Mouse (Mus musculus): ENCODE results near the gene Pde2a. TPM values are rescaled to one million over a fixed set of nuclear protein-coding genes. Genes with fewer than 3 reads are reported as not detected.
"Not testable (repeated sequence)": the region's sequence is repeated elsewhere in the genome, so short reads cannot be mapped to it uniquely, and the experiment has no call there.

Gene Pde2a
- total RNA-seq, 2 experiments from 2014 or later, result 72.2 to 78.0 TPM

DNA sequence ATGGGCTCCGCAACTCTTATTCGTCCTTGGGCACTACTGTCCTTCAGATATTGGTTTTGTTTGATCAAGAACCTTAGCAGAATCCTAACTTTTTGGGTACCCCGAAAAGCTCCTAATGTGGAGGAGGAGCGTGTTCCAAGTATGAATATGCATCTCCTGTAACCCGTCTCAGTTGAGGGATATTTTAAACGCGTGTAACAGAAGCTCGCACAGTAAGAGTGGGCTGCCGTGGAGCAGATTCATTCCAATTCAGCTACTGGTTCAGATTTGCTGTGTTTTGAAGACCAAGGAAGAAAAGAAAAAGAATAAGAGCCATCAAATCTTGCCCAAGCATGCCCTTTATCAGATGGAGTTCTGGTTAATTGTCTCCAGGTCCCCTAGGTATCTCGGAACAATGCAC is 120.2 kb downstream of the Pde2a start:
- DNase-seq, result no peak
- intact Hi-C loops (cut with DNase I), result loop anchor here (1.0 to 5.0 kb wide), 3 partner anchors 39 to 129 kb away; no protein-coding TSS in a partner anchor

- intact Hi-C loops (cut with DNase I), result loop anchor here (5.0 kb wide), 1 partner anchor 70 kb away; no protein-coding TSS in a partner anchor
- no peak for DNase-seq
Measured at GRCm38 (mm10) chr7:101547651-101548050, 126.2 kb downstream of the Pde2a start.

- no peak for DNase-seq
- intact Hi-C loops (cut with DNase I), result loop anchor here (5.0 kb wide), 1 partner anchor 68 kb away; no protein-coding TSS in a partner anchor
Measured at GRCm38 (mm10) chr7:101549266-101549665, 127.8 kb downstream of the Pde2a start.

DNA sequence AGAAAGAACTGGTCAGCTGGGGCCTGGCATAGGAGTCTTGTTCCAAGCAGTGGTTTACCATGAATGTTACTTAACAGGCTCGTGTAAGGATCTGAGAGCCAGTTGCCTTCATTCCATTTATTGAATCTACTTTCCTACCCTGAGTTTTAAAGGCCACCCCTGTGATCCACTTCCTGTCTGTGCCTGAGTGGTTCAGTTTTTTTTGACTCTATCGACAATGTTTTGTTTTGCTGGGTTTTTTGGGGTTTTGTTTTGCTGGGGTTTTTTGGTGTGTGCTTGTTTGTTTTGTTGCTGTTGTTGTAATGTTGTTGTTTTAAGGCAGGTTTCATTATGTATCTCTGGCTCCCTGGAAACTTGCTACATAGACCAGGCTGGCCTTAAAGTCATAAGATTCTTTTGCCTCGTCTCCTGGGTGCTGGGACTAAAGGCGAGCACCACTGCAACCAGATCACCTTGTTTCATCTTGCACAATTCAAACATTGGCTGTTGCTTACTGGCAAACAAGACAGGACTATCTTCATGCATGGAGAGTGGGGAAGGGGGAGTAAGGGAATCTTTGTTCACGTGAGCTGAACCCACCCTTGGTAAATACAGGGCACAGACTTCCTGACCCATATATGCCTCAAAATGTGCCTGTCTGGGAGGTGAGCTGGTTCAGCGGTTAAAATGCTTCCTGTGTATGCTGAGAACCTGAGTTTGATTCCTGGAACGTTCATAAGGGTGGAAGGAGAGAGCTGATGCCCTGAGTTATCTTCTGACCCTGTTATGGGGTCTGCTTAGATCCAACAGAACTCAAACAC is 129.4 kb downstream of the Pde2a start:
- no peak for DNase-seq
- intact Hi-C loops (cut with DNase I), result no loop called here

GRCm38 (mm10) chr7:101551530-101551929 is 130.0 kb downstream of the Pde2a start:
- DNase-seq, result no peak
- intact Hi-C loops (cut with DNase I), result no loop called here

GRCm38 (mm10) chr7:101555473-101555872 is 134.0 kb downstream of the Pde2a start:
- DNase-seq; intact Hi-C loops (cut with DNase I): not testable (repeated sequence)

- intact Hi-C loops (cut with DNase I), result no loop called here
- DNase-seq, result no peak
Measured at GRCm38 (mm10) chr7:101557391-101557790, 135.9 kb downstream of the Pde2a start.

DNA sequence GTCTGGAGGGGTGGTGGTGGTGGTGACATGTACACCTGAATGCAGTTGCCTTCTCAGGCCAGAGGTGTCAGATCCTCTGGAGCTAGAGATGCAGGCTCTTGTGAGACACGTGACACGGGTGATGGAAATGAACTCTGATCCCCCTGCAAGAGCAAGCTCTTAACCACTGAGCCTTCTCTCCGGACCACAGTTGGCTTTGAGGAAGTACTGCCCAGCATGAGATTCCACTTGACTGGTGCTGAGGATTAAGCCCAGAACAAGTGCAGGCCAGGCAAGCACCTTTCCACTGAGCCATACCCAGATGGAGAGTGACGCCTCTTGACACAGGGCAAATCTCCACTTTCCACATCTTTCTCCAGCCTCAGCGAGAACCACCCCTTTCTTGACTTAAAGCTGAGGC is 137.9 kb downstream of the Pde2a start:
- intact Hi-C loops (cut with DNase I), result not testable (repeated sequence)

More for the DNA sequence above, 137.9 kb downstream of the Pde2a start:
- DNase-seq, result not testable (repeated sequence)

Small RNA genes lying within 50 kb of the gene (microRNA-seq; reads per million reads assigned to microRNA genes)
- gene Mir139, result 49,384 to 120,318 reads per million in 2 experiments

Other genes with a start within 250 kb of the Pde2a start
- gene Atg16l2, start 119.4 kb upstream of the Pde2a start, total RNA-seq (2021), result 10 to 100 TPM; 12.4 to 13.5 TPM
- gene Stard10, start 104.6 kb upstream of the Pde2a start, total RNA-seq (2021), result 10 to 100 TPM; 17.0 to 40.3 TPM
- 10 to 100 TPM; 38.6 to 41.8 TPM for gene Arap1, start 73.6 kb upstream of the Pde2a start, total RNA-seq (2021)
- gene Gm45837, start 10.8 kb upstream of the Pde2a start, total RNA-seq (2021), result not detected
- not detected for gene Art2b, start 163.9 kb downstream of the Pde2a start, total RNA-seq (2021)
- gene Clpb, start 241.9 kb downstream of the Pde2a start, total RNA-seq (2021), result 10 to 100 TPM; 61.6 to 69.5 TPM